Mouse (Mus musculus) small intestine, adult 2 months (tissue): ENCODE data around the gene Ly9.

Experiments
- CTCF ChIP-seq: fragments of 200-500 bp; IDR thresholded peaks from 2 replicates; pipeline ENCODE4 v1.5.1; 2012; ENCODE audit warnings: low read depth, mild to moderate bottlenecking, control low read depth, inconsistent platforms, low read length, moderate library complexity, mixed read lengths; ENCODE audit not compliant: insufficient replicate concordance, insufficient read length; ENCODE audit errors: extremely low read depth
- POLR2A ChIP-seq: fragments of 200-500 bp; IDR thresholded peaks from 2 replicates; pipeline ENCODE4 v1.6.1; 2012; ENCODE audit warnings: low read depth, mild to moderate bottlenecking, control low read depth, inconsistent platforms, low read length, moderate library complexity

GRCm38 (mm10) chr1:171604686-171605085 lies 2.5 kb downstream of the Ly9 start:
- no peak for TF ChIP-seq CTCF
- TF ChIP-seq POLR2A, result no peak
